Mouse (Mus musculus) cerebellum, postnatal 36 days (tissue): ENCODE data around the gene Sag.

ENCODE experiments used
- DNase-seq, 2 experiments: peaks; one replicate each; pipeline ENCODE4 v3.0.0; 2021 to 2022; ENCODE audit warnings: mixed read lengths in 2 of 2

Gene Sag

DNA sequence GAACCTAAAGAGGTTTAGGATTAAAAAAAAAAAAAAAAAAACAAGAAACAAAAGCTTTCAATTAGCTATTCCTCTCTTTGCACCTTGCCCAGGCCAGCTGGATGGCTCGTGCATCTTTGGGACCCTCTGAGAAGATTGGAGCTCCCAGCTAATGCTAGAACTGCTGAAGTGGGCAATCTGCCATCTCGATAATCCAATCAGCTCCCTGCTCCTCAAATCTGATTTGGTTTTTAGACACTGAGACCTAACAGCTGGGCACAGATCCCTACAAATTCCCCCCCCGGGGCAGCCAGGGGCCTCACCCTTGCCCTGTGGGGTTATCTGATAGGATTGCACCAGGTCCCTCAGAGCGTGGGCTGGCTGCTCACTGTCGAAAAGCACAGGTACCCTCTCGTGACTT, at the start of gene Sag:
Gene Sag, plus strand, starts transcription at position 105 of the 400 bp plus-strand sequence.
- no peak for DNase-seq

GRCm38 (mm10) chr1:87755641-87756470, 47.6 kb upstream of the Sag start, which contains the start of gene Atg16l1:
TSS of gene Atg16l1 (plus strand) at chr1:87755870.
- DNase-seq: peak; percentile 95 to 96

- no peak for DNase-seq
Measured at GRCm38 (mm10) chr1:87763821-87764220, 39.7 kb upstream of the Sag start.

GRCm38 (mm10) chr1:87765741-87766140, 37.7 kb upstream of the Sag start:
- DNase-seq: no peak

DNA sequence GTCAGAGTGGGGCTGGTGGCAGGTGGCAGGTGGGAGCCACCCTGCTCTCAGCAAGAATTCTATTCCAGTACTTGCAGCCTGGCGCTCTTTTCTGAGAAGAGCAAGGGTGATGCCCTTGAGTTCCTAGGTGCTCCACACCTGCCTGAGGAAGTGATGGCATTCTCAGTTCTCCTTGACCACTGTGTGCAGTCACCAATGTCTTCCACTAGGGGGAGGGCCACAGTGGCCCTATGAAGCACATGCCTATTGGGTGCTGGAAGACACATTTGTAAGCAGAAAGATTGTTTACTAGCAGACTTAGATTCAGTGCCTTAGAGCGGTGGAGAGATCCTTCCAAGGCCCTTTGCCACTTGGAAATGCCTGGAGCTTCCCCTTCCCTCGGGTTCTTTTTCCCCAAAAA, 37.2 kb upstream of the Sag start:
- no peak for DNase-seq

GRCm38 (mm10) chr1:87769263-87769662, 34.2 kb upstream of the Sag start:
- no peak for DNase-seq

- DNase-seq: no peak
Measured at GRCm38 (mm10) chr1:87770486-87770885, 33.0 kb upstream of the Sag start.

- DNase-seq: no peak
Measured at GRCm38 (mm10) chr1:87771724-87772123, 31.8 kb upstream of the Sag start.

- no peak for DNase-seq
Measured at GRCm38 (mm10) chr1:87773336-87773735, 30.1 kb upstream of the Sag start.

DNA sequence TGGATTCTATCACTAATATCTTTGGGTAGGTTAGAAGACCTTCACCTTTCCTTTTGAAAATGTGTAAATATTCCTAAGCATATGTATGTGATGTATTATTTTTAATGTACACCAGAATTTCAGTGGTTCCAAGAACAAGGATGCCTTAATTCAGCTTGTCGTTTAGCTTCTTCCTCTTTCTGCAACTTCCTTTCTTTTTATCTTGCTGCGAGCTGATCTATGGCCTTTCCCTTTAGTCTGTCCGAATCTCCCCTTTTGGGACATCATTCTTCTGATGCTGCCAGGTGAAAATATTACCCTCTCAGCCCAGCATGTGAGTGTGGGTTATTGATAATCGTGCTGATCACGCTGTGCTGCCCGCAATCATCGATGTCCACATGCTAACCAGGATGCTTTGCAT, 28.6 kb upstream of the Sag start:
- no peak for DNase-seq

DNA sequence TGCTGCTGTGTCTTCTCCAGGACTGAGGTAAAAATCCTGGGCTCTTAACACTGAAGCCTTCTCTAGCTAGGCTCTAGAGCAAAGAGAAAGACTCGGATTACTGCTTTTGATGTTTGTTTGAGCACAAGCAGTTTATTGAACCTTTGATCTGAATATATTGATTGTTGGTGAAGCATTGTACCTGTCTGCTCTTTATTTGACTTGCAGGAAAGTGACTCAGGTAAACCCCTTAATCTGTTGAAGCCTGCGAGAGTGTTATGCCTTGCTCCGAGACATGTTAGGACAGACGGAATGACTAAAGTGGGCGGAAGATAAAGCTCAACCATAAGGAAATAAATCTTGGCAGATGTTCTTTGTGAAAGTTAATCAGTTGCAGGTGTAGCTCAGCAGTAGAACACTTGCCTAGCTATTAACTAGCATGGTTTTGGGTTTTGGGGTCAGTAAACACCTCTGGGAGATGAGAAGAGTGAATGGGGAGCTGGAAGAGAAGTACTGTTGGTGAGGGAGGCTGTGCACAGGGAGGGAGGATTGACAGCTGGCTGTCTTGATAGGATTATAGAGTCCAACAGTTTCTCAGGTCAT, 24.2 kb upstream of the Sag start:
- DNase-seq: no peak

DNA sequence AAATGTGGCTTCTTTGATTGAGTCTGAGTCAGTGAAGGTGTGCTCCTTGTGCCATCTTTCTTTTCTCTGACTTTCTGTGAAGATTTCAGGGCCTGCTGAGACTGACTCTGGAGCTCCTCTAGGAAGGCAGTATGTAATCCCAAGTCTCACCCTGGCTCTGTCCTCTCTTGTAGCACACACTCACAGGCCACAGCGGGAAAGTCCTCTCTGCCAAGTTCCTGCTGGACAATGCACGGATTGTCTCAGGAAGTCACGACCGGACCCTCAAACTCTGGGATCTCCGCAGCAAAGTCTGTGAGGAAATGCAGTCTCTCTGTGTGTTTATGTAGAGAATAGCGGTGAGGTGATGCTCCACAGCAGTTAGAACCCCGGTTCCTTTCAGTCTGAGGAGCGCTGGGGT, 17.8 kb upstream of the Sag start:
- DNase-seq: no peak

GRCm38 (mm10) chr1:87786251-87786650, 17.2 kb upstream of the Sag start:
- no peak for DNase-seq

DNA sequence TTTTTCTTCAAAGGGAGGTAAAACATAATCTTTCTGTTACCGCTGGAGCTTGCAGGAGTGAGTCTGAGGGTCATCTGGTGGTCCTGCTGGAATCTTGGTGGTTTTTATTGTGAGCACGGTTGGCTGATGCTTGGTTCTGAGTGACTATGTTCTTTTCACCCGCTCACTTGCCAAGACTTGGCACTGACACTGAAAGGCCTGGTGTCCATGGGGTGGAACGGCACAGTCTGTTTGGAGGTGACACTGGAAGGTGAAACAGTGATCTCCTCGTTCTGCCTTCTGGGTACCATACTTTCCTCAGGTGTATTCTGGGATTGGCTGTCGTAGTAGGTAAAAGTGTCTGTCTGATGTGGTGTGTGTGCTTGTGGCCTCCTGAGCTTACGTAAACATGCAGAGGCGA, 13.8 kb upstream of the Sag start:
- peak; percentile 23 to 25 for DNase-seq

DNA sequence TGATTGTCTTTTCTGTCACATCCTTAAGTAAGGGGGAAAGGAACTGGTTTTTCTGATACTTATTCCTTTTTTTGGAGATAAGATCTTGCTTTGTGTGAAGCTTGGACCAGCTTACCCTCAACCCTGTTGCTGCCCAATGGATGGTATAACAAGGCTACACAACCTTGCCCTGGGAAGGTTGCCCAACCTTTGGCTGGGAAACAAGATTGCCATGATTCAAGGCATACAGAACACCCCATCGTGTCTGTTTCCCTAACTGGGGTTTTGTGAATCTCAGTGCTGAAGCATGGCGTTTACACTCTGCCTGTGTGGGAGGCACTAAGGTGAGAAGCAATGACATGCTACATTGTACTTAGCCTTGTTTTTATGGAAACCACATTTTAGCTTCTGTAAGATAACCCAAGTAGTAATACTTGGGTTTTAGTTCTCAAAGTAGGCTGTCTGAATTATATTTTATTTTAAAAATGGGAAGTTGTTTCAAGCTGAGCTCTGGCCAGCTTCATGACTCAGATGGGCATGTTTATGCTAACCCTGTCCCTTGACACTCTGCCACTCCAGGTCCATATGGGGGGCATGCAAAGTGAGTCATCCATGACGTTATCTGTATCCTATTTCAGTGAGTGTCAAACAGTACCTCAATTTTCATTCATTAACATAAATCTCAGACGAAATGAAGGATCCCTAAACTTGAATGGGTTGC, 10.9 kb upstream of the Sag start:
- peak in 1 of 2 experiments; percentile 13 for DNase-seq

DNA sequence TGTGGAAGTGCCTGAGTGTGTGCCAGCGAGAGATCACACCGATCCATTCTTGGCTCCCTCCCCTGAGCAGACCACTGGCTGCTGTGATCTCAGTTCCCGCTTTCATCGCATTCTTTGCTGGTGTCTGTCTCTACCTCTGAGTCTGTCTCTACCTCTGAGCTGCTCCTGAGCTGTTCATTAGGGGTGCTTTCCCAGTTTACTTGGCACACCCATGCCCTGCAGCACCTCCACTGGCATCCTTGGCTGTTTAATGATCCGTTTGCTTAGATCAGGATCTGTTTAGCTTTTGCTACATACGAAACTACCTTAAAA, 10.4 kb upstream of the Sag start:
- no peak for DNase-seq

DNA sequence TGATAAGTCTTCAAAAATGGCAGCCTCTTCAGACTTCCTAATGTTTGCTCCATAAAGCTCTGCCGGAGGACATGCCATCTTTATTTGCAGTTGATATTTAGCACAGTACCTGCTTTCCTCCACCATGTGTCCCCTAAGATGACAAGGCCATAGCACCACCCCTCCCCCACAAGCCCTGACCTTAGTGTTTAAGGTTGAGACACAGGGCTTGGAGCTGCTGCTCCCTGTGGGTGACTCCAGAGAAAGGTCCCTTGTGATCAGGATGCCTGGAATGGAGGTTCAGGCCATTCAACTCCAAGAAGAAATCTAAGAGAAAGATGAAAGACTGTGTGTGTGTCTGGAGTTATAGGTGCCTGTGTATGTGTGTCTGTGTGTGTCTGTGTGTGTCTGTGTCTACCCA, 5.8 kb upstream of the Sag start:
- no peak for DNase-seq

DNA sequence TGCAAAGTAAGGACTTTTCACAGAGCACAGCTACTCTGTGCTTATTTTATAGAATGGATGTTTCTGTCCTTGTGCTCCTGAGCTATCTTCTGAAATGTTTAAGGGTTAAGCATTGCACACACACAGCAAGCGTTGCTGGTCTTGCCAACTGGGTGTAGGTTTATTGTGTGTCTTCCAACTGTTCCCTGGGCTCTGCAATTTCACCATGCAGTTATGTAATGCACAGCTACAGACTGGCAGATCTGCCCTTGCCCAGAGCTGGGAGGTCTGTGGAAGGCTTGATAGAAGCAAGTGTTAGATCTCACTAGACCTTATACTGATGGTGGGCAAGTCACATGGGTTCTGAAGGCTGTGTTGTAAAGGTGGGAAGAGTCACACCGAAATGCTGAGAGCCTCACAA, 5.2 kb upstream of the Sag start:
- peak; percentile 38 to 41 for DNase-seq

DNA sequence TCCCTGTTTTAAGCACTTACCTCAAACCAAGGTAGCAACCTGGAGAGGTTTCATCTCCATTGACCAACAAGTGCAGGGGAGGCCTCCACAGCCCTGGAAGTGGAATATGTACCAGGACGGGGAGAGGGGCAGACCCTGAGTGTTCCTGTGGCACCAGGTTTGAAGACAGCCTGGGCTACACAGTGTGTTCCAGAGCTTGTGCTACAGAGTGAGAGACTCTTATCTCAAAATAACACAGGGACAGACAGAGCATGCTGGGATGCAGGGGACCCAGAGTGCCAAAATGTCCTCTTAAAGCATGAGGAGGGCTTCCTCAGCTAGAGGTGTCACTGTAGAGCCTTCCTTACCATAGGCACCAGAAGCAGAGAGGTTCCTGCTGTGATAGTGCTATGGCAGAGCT, 4.3 kb downstream of the Sag start:
- DNase-seq: no peak

GRCm38 (mm10) chr1:87811391-87811790, 7.9 kb downstream of the Sag start:
- DNase-seq: no peak

DNA sequence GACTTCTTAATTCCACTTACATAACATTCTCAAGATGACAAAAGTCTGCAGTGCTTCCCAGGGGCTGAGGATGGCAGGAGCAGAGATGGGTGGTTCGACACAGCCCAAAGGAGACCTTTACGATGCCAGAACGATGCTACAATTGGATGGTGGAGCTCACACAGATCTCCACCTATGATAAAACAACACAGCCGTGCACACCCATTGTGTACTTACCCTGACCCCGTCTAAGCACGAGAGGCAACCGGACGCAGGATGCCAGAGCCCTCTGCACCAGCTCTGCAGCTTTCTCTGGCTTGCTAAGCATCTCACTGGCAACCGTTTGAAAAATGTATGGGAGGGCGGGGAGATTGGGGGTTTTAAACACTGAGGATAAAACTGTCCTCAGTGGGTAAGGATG, 8.6 kb downstream of the Sag start:
- no peak for DNase-seq

DNA sequence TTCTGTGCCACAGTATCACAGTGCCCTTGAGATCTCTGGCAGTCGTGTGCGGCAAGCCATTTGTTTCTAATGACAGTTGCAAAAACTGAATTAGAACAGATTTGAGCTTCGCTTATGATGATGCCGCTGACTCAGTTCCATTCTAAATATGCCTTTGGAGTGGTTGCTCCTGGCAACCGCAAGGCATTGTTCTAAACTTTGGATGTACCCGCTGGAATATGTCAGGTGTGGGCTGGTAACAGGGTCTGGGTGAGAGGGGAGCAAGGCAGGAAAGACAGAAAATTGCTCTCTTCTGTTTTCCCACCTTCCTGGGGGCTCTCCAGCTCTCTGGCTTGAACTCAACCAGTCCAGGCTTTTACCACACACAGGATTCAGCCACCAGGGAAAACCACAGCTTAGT, 9.7 kb downstream of the Sag start:
- DNase-seq: no peak

GRCm38 (mm10) chr1:87813681-87814080, 10.2 kb downstream of the Sag start:
- DNase-seq: peak; percentile 22 to 36

GRCm38 (mm10) chr1:87824420-87824995, 21.0 kb downstream of the Sag start:
- no peak for DNase-seq
